Mouse (Mus musculus): Measurements from ENCODE around the gene Ssh1. TPM values are rescaled to one million over a fixed set of nuclear protein-coding genes. Genes with fewer than 3 reads are reported as not detected.

Ssh1 gene
- polyA plus RNA-seq, 1 experiment from 2014 or later = 15.1 TPM

DNA sequence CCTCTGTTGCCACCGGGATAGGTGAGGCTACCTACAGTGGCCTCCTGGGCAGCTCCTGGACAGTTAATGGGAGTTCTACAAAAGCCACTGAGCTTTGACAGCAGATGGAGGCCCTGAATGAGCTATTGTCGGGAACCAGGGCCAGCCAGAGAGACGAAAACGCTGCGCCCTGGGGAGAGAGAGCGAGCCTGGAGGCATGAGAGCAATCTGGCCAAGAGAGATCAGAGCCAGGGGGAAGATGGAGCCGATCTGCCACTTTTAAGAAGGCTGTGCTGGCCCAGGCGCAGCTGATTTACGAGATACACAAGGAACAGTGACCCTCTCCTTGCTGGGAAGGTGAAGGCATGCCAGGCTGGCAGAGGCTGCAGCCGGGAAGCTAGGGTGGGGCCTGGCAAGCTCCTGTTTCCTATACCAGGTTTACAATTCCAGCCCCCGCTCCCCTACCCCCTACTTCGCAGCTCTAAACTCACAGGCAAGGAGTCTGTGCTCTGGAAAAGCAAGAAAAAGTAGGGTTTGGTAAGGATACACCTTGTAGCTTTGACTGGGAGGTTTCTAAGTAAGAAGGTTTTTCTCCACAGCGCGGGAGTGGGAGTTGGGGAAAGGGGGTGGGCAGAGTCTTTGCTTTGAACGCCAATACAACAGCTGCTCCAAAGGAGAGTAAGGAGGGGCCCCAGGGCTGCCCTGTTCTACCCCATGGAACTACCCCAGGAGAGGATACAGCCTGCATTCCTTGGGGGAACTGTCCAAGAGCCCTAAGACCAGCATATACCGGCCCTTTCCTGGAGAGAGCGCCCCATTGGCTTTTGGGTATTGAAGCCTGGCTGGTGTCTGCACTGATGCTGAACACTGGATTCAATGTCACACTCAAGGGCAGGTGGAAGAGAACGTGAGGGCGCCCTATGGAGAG lies 42.7 kb downstream of the Ssh1 start:
- Histone ChIP-seq H3K9ac (ENCODE audit: low read length) (no peak overlapping the region), H3K36me3 (ENCODE audit: control insufficient read depth, insufficient read depth, low read length) (peaks cover 47% of the 10 kb centered on the region), H3K4me3 (ENCODE audit: low read length) (no peak overlapping the region), H3K27ac (ENCODE audit: low read length) (peak overlapping the region; percentile 56), H3K4me2 (ENCODE audit: low read depth, low read length) (no peak overlapping the region), H3K4me1 (replicated peaks; ENCODE audit: control insufficient read depth, insufficient read depth, low read length) (0 out of 2 replicates have a peak, but pooled peaks cover 3% of the 10 kb centered on the region), H3K9me3 (ENCODE audit: control insufficient read depth, low read length) (no peaks in the 10 kb centered on the region), H3K27me3 (ENCODE audit: control insufficient read depth, insufficient read depth, low read depth, low read length) (no peaks in the 10 kb centered on the region)
- ATAC-seq (ENCODE audit: low read depth) = no peak
- 74% methylated on average over 19 of the region's 19 CpGs for WGBS

DNA sequence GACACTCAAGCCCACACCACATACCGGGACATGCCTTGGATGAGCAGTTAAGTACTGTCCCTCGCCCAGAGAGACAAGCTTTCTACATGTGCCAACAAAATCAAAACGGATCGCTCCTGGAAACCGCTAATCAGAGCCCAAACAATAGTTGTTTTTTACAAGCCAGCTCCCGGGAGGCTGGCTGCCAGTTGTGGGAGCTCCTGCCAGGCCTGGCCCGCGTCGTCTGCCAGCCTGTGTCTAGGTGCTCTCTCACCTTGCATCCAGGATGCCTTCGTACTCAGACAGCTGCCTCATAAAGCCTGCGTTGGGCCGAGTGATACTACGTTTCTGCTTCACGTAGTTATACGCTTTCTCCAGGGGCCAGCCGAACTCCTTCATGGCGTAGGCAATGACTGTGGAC lies 43.6 kb downstream of the Ssh1 start:
- ATAC-seq (ENCODE audit: low read depth) = no peak
- Histone ChIP-seq H3K4me1 (replicated peaks; ENCODE audit: control insufficient read depth, insufficient read depth, low read length) (0 out of 2 replicates have a peak, but pooled peaks cover 3% of the 10 kb centered on the region), H3K9me3 (ENCODE audit: control insufficient read depth, low read length) (no peaks in the 10 kb centered on the region), H3K36me3 (ENCODE audit: control insufficient read depth, insufficient read depth, low read length) (peaks cover 51% of the 10 kb centered on the region), H3K9ac (ENCODE audit: low read length) (no peak overlapping the region), H3K4me2 (ENCODE audit: low read depth, low read length) (no peak overlapping the region), H3K27ac (ENCODE audit: low read length) (no peak overlapping the region), H3K4me3 (ENCODE audit: low read length) (no peak overlapping the region), H3K27me3 (ENCODE audit: control insufficient read depth, insufficient read depth, low read depth, low read length) (no peaks in the 10 kb centered on the region)
- WGBS = 86% methylated on average over 17 of the region's 17 CpGs

- Histone ChIP-seq H3K9ac (ENCODE audit: low read length) (no peak overlapping the region), H3K27me3 (ENCODE audit: control insufficient read depth, insufficient read depth, low read depth, low read length) (no peaks in the 10 kb centered on the region)
- WGBS = 67% methylated on average over 2 of the region's 2 CpGs
Observed at GRCm38 (mm10) chr5:113947280-113947679, 46.4 kb downstream of the Ssh1 start.

GRCm38 (mm10) chr5:113945126-113945525 lies 48.6 kb downstream of the Ssh1 start:
- no peak overlapping the region for H3K9ac ChIP-seq (ENCODE audit: low read length)
- H3K27ac ChIP-seq (ENCODE audit: low read length) = no peak overlapping the region
- ATAC-seq (ENCODE audit: low read depth) = no peak
- no peak overlapping the region for H3K4me3 ChIP-seq (ENCODE audit: low read length)
- WGBS = 90% methylated on average over 6 of the region's 6 CpGs
- H3K4me1 ChIP-seq (replicated peaks; ENCODE audit: control insufficient read depth, insufficient read depth, low read length) = no peaks in the 10 kb centered on the region
- H3K9me3 ChIP-seq (ENCODE audit: control insufficient read depth, low read length) = no peaks in the 10 kb centered on the region
- H3K36me3 ChIP-seq (ENCODE audit: control insufficient read depth, insufficient read depth, low read length) = peaks cover 68% of the 10 kb centered on the region
- no peaks in the 10 kb centered on the region for H3K27me3 ChIP-seq (ENCODE audit: control insufficient read depth, insufficient read depth, low read depth, low read length)
- no peak overlapping the region for H3K4me2 ChIP-seq (ENCODE audit: low read depth, low read length)

More at GRCm38 (mm10) chr5:113947280-113947679, 46.4 kb downstream of the Ssh1 start:
- no peaks in the 10 kb centered on the region for H3K4me1 ChIP-seq (replicated peaks; ENCODE audit: control insufficient read depth, insufficient read depth, low read length)
- no peaks in the 10 kb centered on the region for H3K9me3 ChIP-seq (ENCODE audit: control insufficient read depth, low read length)
- no peak overlapping the region for H3K4me3 ChIP-seq (ENCODE audit: low read length)
- H3K36me3 ChIP-seq (ENCODE audit: control insufficient read depth, insufficient read depth, low read length) = peaks cover 63% of the 10 kb centered on the region
- no peak overlapping the region for H3K27ac ChIP-seq (ENCODE audit: low read length)
- no peak for ATAC-seq (ENCODE audit: low read depth)
- no peak overlapping the region for H3K4me2 ChIP-seq (ENCODE audit: low read depth, low read length)

DNA sequence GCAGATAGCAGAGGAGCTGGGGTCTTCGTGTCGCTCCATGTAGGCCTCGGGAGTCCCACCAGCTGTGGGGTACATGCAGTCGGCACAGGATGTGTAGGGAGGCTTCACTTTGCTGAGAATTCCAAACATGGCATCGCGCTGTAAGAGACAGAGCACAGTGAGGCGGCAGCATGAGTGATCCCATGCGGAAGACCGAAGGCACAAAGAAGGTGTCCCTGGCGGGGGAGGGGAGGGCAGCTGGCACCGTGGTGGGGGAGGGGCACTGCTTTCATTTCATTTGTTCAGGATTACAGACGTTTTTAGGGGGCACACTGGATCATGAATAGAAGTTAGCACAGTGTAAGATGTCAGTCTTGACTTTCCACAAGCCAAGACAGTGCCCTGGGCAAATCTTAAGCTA lies 50.4 kb downstream of the Ssh1 start:
- Histone ChIP-seq H3K4me3 (ENCODE audit: low read length) (no peak overlapping the region), H3K36me3 (ENCODE audit: control insufficient read depth, insufficient read depth, low read length) (peaks cover 60% of the 10 kb centered on the region)

GRCm38 (mm10) chr5:113942580-113942979 lies 51.1 kb downstream of the Ssh1 start:
- H3K4me3 ChIP-seq (ENCODE audit: low read length) = no peak overlapping the region
- 79% methylated on average over 12 of the region's 12 CpGs for WGBS
- no peak for ATAC-seq (ENCODE audit: low read depth)
- H3K27me3 ChIP-seq (ENCODE audit: control insufficient read depth, insufficient read depth, low read depth, low read length) = no peaks in the 10 kb centered on the region
- no peaks in the 10 kb centered on the region for H3K4me1 ChIP-seq (replicated peaks; ENCODE audit: control insufficient read depth, insufficient read depth, low read length)
- no peak overlapping the region for H3K4me2 ChIP-seq (ENCODE audit: low read depth, low read length)
- H3K36me3 ChIP-seq (ENCODE audit: control insufficient read depth, insufficient read depth, low read length) = peaks cover 58% of the 10 kb centered on the region
- H3K9me3 ChIP-seq (ENCODE audit: control insufficient read depth, low read length) = no peaks in the 10 kb centered on the region
- H3K9ac ChIP-seq (ENCODE audit: low read length) = no peak overlapping the region
- H3K27ac ChIP-seq (ENCODE audit: low read length) = no peak overlapping the region

More for the DNA sequence above, 50.4 kb downstream of the Ssh1 start:
- H3K9ac ChIP-seq (ENCODE audit: low read length) = no peak overlapping the region
- H3K4me1 ChIP-seq (replicated peaks; ENCODE audit: control insufficient read depth, insufficient read depth, low read length) = no peaks in the 10 kb centered on the region
- ATAC-seq (ENCODE audit: low read depth) = no peak
- no peaks in the 10 kb centered on the region for H3K9me3 ChIP-seq (ENCODE audit: control insufficient read depth, low read length)
- no peak overlapping the region for H3K4me2 ChIP-seq (ENCODE audit: low read depth, low read length)
- H3K27ac ChIP-seq (ENCODE audit: low read length) = no peak overlapping the region
- WGBS = 80% methylated on average over 12 of the region's 12 CpGs
- H3K27me3 ChIP-seq (ENCODE audit: control insufficient read depth, insufficient read depth, low read depth, low read length) = no peaks in the 10 kb centered on the region

DNA sequence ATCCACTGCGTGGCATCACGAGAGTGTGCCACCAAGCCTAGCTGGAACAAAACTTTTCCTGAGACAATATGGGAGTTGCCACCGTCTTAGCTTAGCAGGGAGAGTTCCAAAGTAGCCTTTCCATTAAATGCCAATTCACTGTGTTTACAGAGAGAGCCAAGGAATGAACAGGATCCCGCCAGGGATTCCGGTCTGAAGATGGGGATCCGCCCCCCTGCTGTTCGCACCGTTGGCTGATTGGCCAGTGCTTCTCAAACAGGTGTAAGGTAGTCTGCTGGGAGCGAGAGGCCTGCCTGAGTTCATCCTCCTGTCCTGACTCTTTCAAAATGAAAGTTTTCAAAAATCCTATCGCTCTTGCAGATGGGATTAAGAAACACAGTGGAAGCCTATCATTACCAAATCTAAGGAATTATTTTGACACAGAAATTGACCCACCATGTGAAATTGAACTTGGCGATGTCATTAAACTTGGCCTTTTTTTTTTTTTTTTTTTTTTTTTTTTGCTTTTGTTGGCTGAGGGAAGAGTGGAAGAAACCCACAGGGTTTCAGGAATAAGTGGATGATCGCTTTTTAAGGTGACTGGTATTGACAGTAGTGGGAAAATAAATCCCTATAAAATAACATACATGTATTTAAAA lies 54.3 kb downstream of the Ssh1 start:
- Histone ChIP-seq H3K9ac (ENCODE audit: low read length) (no peak overlapping the region), H3K9me3 (ENCODE audit: control insufficient read depth, low read length) (no peaks in the 10 kb centered on the region; the same call in 1 of the 2 replicates), H3K4me1 (replicated peaks; ENCODE audit: control insufficient read depth, insufficient read depth, low read length) (no peaks in the 10 kb centered on the region), H3K4me2 (ENCODE audit: low read depth, low read length) (no peak overlapping the region), H3K4me3 (ENCODE audit: low read length) (no peak overlapping the region), H3K27me3 (ENCODE audit: control insufficient read depth, insufficient read depth, low read depth, low read length) (no peaks in the 10 kb centered on the region), H3K36me3 (ENCODE audit: control insufficient read depth, insufficient read depth, low read length) (peaks cover 30% of the 10 kb centered on the region), H3K27ac (ENCODE audit: low read length) (no peak overlapping the region)
- WGBS = 42% methylated on average over 12 of the region's 12 CpGs
- ATAC-seq (ENCODE audit: low read depth) = no peak

DNA sequence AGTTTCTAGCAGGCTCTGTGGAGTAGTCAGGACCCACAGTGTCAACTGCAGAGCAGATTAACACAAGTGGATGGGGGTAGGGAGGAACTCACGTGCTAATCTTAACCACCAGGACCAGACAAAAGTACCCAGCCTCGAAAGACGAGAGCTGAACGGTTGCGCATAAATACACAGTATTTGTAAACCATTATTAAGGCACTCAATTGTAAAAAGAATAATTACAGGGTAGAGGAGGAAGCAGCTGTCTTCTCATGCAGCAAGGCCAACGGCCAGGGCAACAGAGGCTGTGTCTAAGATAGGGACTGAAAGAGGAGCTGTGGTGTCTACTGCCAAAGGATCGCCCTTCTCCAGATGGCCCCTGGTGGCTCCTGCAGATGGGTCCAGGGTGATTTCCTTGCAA lies 56.0 kb downstream of the Ssh1 start:
- peaks cover 21% of the 10 kb centered on the region for H3K36me3 ChIP-seq (ENCODE audit: control insufficient read depth, insufficient read depth, low read length)
- H3K27me3 ChIP-seq (ENCODE audit: control insufficient read depth, insufficient read depth, low read depth, low read length) = no peaks in the 10 kb centered on the region
- no peak overlapping the region for H3K4me3 ChIP-seq (ENCODE audit: low read length)
- no peaks in the 10 kb centered on the region; the same call in 1 of the 2 replicates for H3K9me3 ChIP-seq (ENCODE audit: control insufficient read depth, low read length)
- H3K4me1 ChIP-seq (replicated peaks; ENCODE audit: control insufficient read depth, insufficient read depth, low read length) = no peaks in the 10 kb centered on the region; the same call in 1 of the 2 replicates
- no peak for ATAC-seq (ENCODE audit: low read depth)
- WGBS = 65% methylated on average over 7 of the region's 7 CpGs
- no peak overlapping the region for H3K27ac ChIP-seq (ENCODE audit: low read length)
- H3K4me2 ChIP-seq (ENCODE audit: low read depth, low read length) = no peak overlapping the region
- H3K9ac ChIP-seq (ENCODE audit: low read length) = no peak overlapping the region

GRCm38 (mm10) chr5:113933889-113934288 lies 59.8 kb downstream of the Ssh1 start:
- Histone ChIP-seq H3K4me3 (ENCODE audit: low read length) (no peak overlapping the region), H3K36me3 (ENCODE audit: control insufficient read depth, insufficient read depth, low read length) (no peaks in the 10 kb centered on the region), H3K9me3 (ENCODE audit: control insufficient read depth, low read length) (no peaks in the 10 kb centered on the region; the same call in 1 of the 2 replicates), H3K4me1 (replicated peaks; ENCODE audit: control insufficient read depth, insufficient read depth, low read length) (peaks cover 8% of the 10 kb centered on the region), H3K27me3 (ENCODE audit: control insufficient read depth, insufficient read depth, low read depth, low read length) (no peaks in the 10 kb centered on the region), H3K4me2 (ENCODE audit: low read depth, low read length) (no peak overlapping the region), H3K27ac (ENCODE audit: low read length) (no peak overlapping the region), H3K9ac (ENCODE audit: low read length) (no peak overlapping the region)
- ATAC-seq (ENCODE audit: low read depth) = no peak
- WGBS = 46% methylated on average over 6 of the region's 6 CpGs

All from lung, embryonic 16.5 days (tissue).